Mouse (Mus musculus) liver, postnatal 0 days (tissue): Measurements from ENCODE around the gene Gipc3.

ENCODE experiments used
- CTCF ChIP-seq: sonication (generic); IDR thresholded peaks from 2 replicates; pipeline ENCODE4 v1.5.1; 2016; ENCODE audit warnings: antibody characterized with exemption, low read depth
- EP300 ChIP-seq: IDR thresholded peaks from 2 replicates; pipeline ENCODE4 v1.6.1; 2016; ENCODE audit warnings: antibody characterized with exemption, low read depth, mild to moderate bottlenecking

- TF ChIP-seq CTCF (no peak), EP300 (no peak)
Measured at GRCm38 (mm10) chr10:81365073-81365472, 22.0 kb upstream of the Gipc3 start.
